Mouse (Mus musculus): ENCODE data around the gene Arhgap21.
"Not testable (repeated sequence)": the region's sequence is repeated elsewhere in the genome, so short reads cannot be mapped to it uniquely, and the experiment has no call there.

Arhgap21 gene

DNA sequence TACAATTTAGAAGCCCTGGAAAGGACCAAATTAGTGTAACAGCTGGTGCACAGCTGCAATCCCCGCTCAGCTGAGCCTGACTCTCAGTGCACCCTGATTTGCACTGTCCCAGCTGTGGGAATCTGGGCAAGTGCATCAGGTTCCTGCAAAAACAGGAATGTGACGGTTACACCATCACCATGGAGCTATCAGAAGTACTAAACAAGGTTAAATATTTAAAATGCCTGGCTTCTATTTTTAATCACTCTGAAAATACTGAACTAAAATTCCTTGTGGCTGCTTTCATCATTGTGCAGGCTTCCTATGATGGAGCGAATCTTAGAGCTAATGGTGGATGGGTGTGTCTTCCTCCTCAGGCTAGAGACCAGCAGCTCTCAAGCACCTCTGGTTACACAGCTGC lies 29.3 kb downstream of the Arhgap21 start:
- DNase-seq (ENCODE audit: low spot score), result no peak

DNA sequence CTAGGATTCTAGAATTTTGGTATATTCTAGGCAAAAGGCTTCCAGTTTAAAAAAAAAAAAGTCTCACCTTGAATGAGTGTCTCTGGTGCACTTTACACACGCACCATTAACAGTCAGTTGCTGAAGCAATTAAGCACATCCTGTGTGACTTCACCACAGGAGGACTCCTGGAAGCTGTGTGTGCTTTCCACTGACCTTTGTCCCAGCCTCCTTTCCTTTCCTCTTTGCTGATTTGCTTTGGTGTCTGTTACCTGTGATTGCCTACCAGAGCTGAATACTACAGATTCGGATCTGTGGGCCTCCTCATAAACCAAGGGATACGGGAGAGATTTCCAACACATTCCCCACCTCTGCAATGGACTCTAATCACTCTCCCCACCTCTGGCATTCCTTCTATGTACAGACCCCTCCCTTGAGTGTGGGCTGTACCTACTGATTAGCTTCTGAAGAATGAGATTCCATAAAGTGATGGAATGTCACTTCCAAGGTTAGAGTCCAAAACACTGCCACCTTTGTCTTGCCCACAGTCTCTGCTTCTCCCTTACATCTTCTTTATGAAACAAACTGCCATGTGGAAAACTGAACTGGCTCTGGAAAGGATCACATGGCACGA lies 32.0 kb downstream of the Arhgap21 start:
- DNase-seq (ENCODE audit: low spot score), result no peak

DNA sequence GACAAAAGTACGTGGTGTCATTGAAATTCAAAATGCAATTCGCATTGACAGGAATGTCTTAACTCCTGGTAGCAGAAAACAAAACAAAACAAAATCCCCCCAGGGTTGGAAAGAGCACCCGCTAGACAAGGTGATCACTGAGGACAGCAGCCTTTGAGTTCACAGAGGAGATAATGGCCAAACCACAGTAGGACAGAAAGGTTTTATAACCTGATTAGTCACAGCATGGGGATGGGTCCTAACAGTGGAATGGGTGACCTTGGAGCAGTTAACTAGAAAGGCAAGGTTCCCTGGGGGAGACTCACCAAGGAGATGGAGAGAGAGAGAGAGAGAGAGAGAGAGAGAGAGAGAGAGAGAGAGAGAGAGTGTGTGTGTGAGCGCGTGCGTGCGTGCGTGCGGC lies 34.3 kb downstream of the Arhgap21 start:
- no peak for DNase-seq (ENCODE audit: low spot score)

DNA sequence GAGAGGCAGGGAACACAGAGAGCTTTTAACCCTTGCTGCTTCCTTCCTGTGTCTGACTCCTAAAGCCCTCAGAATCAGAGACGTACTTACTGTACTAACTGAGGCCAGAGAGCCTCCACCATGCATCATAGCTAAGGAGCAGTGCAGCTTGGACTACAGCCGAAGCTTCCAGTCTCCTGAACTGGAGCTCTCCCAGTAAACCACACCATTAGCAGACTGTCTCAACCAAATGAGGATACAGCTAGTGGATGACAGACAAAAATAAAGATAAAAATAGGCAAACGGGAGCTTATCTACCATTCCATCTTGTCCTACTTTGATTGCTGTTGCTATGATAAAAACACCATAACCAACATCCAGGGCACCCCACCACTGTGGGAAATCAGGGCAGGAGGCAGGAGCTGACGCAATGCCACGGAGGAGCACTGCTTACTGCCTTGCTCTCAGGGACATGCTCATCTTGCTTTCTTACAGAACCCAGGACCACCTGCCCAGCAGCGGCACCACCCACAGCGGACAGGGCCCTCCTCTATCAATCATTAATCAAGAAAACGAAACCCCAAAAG lies 35.9 kb downstream of the Arhgap21 start:
- DNase-seq (ENCODE audit: low spot score), result no peak

DNA sequence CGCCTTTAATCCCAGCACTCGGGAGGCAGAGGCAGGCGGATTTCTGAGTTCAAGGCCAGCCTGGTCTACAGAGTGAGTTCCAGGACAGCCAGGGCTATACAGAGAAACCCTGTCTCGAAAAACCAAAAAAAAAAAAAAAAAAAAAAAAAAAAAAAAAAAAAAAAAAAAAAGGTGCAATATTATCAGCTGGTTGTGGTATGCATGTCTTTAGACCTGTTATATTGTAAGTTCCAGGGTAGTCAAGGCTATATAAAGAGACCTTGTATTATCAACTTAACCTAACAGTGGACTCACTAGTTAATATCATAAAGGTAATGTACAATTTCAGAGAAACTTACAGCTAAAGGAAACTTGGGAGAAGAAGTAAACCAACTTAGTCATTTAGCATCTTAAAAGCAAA lies 36.9 kb downstream of the Arhgap21 start:
- not testable (repeated sequence) for DNase-seq (ENCODE audit: low spot score)

DNA sequence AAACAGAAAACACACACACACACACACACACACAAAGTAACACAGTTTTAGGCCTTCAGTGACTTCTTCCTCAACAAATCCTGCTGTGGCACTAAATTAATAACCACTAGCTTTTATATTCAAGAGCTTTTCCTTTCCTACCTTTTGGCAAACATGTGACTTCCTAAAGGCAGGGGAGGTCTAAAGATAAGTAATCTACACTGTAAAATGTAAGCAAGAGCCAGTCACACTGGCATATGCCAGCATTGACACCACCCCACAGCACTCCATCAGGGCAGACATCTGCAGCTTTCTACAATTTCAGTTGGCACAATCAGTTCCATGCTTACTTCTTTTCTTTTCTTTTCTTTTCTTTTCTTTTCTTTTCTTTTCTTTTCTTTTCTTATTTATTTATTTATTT lies 40.2 kb downstream of the Arhgap21 start:
- no peak for DNase-seq (ENCODE audit: low spot score)

DNA sequence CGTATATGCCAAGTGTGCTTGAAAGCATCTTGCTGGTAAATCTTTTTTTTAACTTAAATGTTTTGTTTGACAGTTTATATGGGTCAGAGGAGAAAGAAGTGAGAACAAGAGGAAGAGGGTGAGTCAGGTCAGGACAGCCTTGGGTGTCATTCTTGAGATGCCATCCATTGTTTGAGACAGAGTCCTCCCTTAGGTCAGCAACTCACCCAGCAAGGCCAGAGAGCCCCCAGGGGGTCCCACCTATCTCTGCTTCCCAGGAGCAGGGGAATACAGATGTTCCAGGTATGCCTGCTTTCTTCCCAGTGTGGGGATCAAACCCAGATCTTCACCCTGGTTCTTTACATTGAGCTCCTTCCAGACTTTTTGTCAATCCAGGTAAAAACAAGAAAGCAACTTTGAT lies 43.7 kb downstream of the Arhgap21 start:
- DNase-seq (ENCODE audit: low spot score), result no peak

DNA sequence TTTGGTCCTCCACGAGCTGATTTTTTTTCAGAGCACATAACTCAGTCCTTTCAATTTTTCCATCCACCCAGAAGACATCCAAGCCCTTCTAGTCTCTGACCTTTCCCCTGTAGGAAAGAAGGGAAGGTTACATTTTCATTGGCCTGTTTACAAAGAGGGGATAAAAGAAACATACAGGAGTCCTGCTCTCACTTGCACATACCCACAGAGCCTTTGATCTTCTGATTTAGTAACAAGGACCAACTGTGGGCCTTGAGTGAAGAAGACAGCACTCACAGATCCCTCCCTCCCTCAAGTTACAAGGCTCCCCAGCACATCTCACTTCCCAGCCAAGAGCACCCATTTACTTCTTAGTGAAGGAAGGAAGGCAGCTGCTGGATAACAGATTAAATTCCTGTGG lies 46.3 kb downstream of the Arhgap21 start:
- DNase-seq (ENCODE audit: low spot score), result no peak

DNA sequence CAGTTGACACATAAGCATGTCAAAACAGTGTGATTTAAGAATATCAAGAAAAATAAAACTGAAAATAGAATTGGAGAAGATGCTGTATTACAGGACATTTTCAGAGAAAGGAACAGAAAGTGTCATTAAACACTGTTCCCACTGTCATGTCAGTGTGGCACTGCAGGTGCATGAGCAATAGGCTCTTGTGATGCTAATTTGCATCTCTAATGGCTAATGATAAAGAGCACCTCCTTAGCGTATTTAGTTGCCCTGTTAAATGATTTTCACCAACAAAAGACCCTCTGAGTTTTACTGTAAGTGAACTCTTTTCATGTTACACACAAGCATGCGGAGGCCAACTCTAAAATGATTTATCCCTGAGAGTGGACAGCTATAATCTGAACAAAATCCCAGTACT lies 47.1 kb downstream of the Arhgap21 start:
- DNase-seq (ENCODE audit: low spot score), result no peak

DNA sequence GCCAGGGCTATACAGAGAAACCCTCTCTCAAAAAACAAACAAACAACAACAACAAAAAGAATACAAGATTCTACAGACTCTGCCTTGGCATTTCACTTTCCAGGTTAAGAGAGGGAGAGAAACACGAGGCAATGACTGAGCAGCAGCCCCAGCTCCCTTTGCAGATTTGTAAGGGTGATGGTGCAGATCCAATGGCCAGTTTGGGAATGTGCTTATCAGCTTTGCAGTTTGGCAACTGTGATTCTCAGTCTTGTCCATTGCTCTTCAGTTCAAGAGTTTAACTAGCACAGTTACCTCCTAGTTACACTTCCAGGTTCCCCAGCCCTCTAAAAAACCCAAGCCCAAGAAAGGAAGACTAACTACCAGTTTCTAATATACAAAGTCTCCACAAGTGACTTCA lies 47.7 kb downstream of the Arhgap21 start:
- no peak for DNase-seq (ENCODE audit: low spot score)

DNA sequence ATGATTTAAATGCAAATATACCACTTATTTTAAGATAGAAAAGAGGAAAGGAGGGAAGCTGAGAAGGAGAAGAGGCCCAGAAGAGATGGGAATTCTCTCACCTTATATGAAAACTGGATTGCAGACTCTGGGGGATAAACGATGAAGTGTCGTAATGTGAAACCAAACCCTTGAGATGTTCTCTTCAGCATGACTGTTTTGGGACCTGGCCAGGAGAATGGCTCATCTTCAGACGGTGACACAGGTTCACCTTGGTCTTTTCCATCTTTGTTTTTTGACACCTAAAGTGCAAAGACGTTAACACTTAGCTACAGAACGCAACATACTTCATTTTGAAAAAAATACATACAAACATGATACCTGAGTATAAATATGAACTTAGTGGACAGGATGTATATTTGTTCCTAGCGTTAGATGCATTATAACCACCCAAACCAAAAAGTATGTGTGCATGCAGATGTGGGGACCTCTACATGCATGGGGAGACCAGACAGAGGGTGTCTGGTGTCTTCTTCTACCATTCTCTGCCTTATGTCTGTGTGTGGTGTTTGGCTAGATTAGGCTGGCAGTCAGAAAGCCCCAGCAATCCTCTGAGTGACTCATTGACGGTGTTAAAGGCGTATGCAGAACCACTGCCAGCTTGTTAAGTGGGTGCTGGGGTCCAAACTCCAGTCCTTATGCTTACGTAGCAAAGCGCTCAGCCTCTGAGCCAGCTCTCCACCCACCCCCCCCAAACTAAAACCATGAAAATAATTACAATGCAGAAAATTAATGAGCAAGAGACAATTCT lies 54.0 kb downstream of the Arhgap21 start:
- no peak for DNase-seq (ENCODE audit: low spot score)

DNA sequence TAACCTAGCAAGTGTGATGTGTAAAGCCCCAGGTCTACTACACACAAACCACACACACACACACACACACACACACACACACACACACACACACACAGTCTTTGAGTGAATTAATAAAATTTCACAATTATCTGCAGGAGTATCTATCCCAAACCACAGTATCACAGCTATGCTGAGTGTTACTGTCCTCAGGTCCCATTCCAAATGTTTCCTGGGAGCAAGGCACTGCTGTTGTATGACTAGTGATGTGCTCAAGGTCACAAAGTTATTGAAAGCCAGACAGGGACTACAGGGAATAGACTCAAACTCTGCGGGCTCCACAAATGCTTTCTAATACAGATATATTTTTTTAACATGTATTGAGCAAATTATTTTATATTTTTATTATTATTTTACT lies 55.7 kb downstream of the Arhgap21 start:
- DNase-seq (ENCODE audit: low spot score), result no peak

DNA sequence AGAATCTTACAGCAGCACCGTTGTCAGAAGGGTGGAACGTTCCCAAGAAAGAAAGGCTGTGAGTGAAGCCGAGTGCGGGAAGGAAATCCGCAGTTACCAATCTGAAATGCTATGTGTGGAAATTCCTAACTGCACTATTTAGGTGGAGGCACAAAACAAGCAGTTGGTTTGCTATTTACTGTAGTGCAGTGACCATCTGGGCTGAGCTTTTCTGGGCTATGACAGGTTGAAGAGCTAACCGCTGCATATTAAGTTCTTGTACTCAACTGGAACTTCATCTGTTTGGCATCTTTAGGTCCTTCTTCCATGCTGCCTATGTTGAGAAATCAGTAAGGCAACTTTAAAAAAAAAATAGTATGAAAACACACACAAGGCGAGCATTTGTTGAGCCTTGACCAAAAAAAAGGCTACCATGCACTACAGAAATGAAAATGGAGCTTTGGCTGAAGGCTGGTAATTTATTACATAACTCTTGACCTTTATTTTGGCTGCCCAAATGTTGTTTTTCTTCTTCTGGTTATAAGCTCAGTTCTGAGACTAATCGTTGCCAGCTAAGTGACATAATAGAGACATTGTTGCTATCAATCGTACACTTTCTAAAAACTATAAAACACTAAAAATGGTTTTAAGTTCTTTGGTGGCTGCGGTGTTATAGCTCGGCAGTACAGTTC lies 56.2 kb downstream of the Arhgap21 start:
- DNase-seq (ENCODE audit: low spot score), result no peak

DNA sequence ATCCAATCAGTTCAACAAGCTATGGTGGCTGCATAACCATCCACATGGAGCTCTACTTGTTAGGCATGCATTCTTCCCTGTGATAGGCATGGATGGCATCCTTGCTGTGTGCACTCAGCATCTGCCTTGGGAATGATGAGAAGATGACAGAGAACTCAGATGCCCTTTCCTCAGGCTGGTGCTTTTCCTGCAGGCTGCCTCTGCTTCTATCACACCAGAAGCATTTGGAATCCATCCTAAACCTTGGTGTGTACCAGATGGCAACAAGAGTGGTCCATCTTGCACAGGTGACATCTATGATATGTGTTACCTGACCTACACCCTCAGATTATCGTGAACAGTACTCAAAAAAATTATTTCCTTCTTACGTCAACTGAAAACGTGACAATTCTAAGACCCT lies 58.2 kb downstream of the Arhgap21 start:
- no peak for DNase-seq (ENCODE audit: low spot score)

DNA sequence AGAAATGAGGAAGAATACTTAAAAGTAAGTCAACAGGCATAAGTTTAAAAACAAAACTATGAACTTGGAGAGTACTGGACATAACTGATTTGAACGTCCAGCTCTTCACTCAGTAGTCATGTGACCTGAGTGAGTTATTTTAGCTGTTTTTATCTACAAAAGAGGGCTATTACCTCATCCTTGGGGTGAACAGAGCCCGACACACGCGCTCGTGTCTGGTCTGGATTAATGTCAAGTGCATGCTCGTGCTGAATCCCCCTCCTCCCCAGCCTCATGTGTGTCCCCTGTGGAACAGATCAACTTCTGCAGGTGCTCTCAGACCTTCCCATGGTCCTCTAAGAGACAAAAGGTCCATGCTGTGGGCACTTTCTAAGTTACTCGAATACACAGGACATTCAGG lies 59.3 kb downstream of the Arhgap21 start:
- DNase-seq (ENCODE audit: low spot score), result no peak

DNA sequence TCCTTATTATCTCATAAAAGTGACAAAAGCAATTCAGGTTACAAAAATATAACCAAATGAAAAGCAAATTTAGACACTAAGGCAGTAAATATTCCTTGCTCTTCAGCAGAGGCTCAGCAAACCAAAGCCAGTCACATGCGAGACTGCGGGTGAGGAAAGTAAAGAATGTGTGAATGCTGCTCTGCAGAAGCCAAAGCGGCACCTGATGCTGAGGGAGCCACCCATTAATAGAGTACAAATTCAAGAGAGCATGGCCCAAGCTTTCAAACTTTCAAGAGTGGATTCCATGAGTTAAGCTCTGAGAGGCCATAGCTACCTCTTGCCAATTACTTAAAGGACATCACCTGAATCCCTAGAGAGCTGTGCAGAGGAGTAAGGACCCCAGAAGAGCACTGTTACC lies 61.4 kb downstream of the Arhgap21 start:
- no peak for DNase-seq (ENCODE audit: low spot score)

DNA sequence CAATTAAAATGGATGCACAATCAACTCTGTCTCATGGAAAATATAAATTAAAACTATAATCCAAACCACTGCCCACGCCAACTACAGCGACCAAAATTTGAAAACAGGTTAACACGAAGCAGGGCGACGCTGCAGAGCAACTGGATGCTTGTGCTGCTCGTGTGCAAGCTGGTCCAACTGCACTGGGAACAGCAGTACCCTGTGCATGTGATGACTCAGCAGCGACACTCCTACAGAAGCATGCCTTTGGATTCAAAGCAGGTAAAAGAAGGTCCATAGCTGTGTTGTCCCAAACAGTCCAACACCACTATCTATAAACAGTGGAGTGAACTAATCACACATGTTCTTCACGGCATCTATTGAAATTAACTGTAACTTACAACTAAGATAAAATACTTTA lies 63.3 kb downstream of the Arhgap21 start:
- DNase-seq (ENCODE audit: low spot score), result no peak

DNA sequence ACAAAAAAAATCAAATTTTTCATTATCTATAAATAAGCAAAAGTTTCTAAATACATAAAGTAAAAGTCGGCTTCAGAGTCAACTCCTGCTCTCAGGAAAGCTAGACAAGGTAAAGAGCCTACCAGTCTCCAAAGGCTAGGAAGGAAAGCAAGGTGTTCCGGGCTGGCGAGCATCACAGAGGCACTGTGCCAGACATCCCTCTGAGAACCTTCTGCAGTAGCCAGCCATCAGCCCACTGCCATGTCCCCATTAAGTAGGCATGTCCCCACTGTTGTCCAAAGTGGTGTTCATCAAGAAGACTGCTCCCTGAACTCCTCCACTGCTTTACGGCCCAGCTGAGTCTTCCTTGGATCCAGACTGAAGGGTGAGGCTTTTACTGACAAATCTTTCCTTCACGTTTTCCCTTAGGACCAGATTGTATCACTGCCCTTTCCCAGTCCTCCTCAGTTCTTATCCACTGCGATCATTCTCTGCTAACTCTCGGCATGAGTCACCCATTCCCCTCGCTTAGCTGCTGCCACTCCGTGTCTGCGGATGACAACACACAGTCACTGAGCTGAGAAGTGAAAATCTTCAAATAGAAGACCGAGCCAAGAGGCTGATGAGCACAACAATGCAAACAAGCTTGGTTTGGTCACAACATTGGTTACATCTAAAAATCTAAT lies 65.6 kb downstream of the Arhgap21 start:
- no peak for DNase-seq (ENCODE audit: low spot score)

DNA sequence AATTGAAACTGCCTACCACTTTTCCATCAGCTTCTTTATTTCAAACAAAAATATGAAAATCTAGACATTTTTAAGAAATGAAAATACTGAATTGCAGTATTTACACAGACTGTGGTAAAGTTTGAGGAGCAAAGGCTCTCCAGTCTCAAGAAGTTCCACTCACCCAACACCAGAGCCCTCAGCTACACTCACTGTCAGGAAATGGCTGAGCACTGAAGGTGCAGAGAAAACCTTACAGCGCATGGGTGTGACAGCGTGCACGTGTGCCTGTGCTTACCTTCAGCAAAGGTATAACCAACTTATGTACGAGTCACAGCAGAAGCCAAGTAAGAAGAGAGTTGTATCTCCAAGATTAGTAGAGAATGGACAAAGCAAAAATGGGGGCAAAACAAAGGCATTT lies 66.8 kb downstream of the Arhgap21 start:
- no peak for DNase-seq (ENCODE audit: low spot score)

DNA sequence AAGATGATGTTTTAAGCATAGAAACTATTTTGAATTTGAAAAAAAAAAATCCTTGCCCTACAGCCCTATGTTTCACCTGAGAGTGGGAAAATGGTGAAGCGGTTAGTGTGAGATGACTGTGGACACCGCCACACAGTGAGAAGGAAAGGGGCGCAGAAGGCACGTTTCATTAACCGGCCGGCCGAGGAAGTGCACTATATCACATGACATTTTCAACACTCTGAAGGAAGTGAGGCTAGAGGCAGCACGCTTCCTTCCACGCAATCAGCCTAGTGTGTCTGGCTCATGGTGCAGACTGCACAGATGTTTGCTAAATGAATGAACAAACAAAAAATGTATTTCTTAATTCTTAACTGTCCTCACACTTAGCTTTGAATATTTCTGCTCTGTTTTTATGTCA lies 69.4 kb downstream of the Arhgap21 start:
- DNase-seq (ENCODE audit: low spot score), result no peak

DNA sequence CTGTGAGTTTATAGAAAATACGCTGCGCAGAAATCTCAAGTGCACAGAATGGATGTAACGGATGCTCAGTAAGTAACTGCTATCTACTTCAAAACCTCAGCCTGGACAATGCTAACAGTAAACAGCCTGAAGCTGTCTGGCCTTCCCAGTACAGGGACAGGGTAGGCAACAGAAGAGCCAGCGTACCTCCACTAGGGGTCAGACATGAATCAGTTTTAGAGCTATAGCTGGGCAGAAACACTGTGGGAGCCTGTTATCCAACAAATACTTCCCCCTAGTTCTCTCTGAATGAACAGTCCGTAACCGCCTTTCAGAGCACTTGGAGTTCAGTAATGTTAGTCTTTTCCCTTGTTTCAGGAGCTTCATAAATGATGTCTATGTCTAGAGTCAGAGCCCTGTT lies 70.0 kb downstream of the Arhgap21 start:
- DNase-seq (ENCODE audit: low spot score), result peak; percentile 84

DNA sequence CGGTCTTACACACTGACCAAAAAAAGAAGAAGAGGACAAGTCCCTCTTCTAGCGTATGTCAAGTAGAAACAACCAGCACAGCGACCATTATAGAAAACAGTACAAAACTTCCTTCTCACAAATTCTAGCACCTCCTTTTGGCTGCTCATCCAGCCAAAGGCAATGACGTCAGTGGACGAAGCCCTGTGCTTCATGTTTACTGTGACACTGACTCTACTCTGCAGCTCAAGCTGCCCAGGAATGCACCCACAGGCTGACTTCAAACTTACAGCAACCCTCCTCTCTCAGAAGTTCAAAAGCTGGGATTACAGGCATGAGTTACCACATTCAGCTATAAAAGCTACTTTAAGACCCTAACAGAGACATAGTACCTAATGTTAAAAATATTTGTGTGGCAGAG lies 72.2 kb downstream of the Arhgap21 start:
- DNase-seq (ENCODE audit: low spot score), result no peak
